Mouse (Mus musculus) left cerebral cortex, adult 11 months (tissue): ENCODE data around the gene Tcp11l1.
A peak's percentile ranks its signal among the peaks of the same experiment; 100 is the strongest.

Source experiments
- DNase-seq: peaks from one replicate; pipeline ENCODE4 v3.0.0; 2022; ENCODE audit warnings: low spot score

Gene Tcp11l1

GRCm38 (mm10) chr2:104711585-104712485 is at the start of gene Tcp11l1:
Tcp11l1 (minus strand) TSS chr2:104712169.
- peak; percentile 62 for DNase-seq

- DNase-seq = no peak
Measured at GRCm38 (mm10) chr2:104750611-104751010, 38.6 kb upstream of the Tcp11l1 start.

- DNase-seq = no peak
Measured at GRCm38 (mm10) chr2:104748652-104749183, 36.7 kb upstream of the Tcp11l1 start.

GRCm38 (mm10) chr2:104746251-104746650 is 34.3 kb upstream of the Tcp11l1 start:
- DNase-seq = no peak

GRCm38 (mm10) chr2:104743971-104744370 is 32.0 kb upstream of the Tcp11l1 start:
- DNase-seq = no peak

- DNase-seq = no peak
Measured at GRCm38 (mm10) chr2:104743160-104743559, 31.2 kb upstream of the Tcp11l1 start.

GRCm38 (mm10) chr2:104742741-104743064 is 30.7 kb upstream of the Tcp11l1 start, which contains the start of gene Depdc7:
Depdc7 (minus strand) TSS chr2:104742878.
- DNase-seq = peak; percentile 74

GRCm38 (mm10) chr2:104741896-104742740 is 30.1 kb upstream of the Tcp11l1 start:
- DNase-seq = no peak

- DNase-seq = no peak
Measured at GRCm38 (mm10) chr2:104741015-104741758, 29.2 kb upstream of the Tcp11l1 start.

GRCm38 (mm10) chr2:104740248-104740949 is 28.4 kb upstream of the Tcp11l1 start:
- no peak for DNase-seq

- DNase-seq = no peak
Measured at GRCm38 (mm10) chr2:104739691-104740090, 27.7 kb upstream of the Tcp11l1 start.

- no peak for DNase-seq
Measured at GRCm38 (mm10) chr2:104736241-104736640, 24.3 kb upstream of the Tcp11l1 start.

GRCm38 (mm10) chr2:104732562-104733256 is 20.7 kb upstream of the Tcp11l1 start:
- no peak for DNase-seq

GRCm38 (mm10) chr2:104732033-104732444 is 20.1 kb upstream of the Tcp11l1 start:
- no peak for DNase-seq

GRCm38 (mm10) chr2:104727369-104727768 is 15.4 kb upstream of the Tcp11l1 start:
- no peak for DNase-seq

- no peak for DNase-seq
Measured at GRCm38 (mm10) chr2:104722021-104722420, 10.1 kb upstream of the Tcp11l1 start.

- DNase-seq = no peak
Measured at GRCm38 (mm10) chr2:104717827-104718226, 5.9 kb upstream of the Tcp11l1 start.

GRCm38 (mm10) chr2:104717231-104717735 is 5.3 kb upstream of the Tcp11l1 start:
- no peak for DNase-seq

- DNase-seq = no peak
Measured at GRCm38 (mm10) chr2:104716279-104716678, 4.3 kb upstream of the Tcp11l1 start, which contains the start of gene Pin1rt1. Pin1rt1 (minus strand) TSS chr2:104716379.

- DNase-seq = no peak
Measured at GRCm38 (mm10) chr2:104714254-104714691, 2.3 kb upstream of the Tcp11l1 start.
